Mouse (Mus musculus) right cerebral cortex, adult 18-20 months (tissue): ENCODE results near the gene Wrb.
"Not testable (repeated sequence)": the region's sequence is repeated elsewhere in the genome, so short reads cannot be mapped to it uniquely, and the experiment has no call there.

Experiments
- DNase-seq: peaks from one replicate; pipeline ENCODE4 v3.0.0; 2022; ENCODE audit warnings: mixed read lengths

Wrb gene

DNA sequence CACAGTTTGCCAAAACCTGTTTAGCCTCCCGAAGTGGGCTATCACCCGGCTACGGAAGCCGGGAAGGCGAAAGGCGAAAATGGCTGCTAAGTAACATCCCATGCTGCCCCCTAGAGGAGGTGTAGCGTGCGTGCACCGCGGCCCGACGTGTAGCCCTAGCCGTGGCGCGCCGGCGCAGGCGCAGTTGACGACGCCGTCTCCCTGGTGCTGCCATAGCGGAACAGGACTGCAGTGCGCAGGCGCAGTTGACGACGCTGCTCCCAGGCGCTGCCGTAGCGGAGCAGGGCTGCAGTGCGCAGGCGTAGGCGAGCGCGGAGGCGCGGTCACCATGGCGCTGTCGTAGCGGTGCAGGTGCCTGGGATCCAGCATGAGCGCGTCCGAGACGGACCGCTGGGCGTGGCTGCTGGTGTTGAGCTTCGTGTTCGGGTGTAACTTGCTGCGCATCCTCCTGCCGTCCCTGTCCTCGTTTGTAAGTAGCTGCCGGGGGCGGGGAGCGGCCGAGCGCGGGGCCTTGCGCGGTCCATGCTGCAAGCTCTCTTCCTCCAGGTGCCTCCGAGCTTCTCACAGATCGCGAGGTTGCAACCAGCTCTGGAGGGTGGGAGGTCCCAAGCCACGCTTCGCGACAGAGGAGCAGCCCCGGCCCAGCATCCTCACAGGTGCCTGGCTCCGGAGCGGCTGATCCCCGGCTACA lies at the start of gene Wrb:
Gene Wrb (plus strand): TSS at position 298 of the 691 bp plus-strand sequence.
- DNase-seq: peak; percentile 100

GRCm38 (mm10) chr16:96095966-96096365 lies 49.2 kb upstream of the Wrb start:
- DNase-seq: no peak

- not testable (repeated sequence) for DNase-seq
Measured at GRCm38 (mm10) chr16:96097811-96098210, 47.4 kb upstream of the Wrb start.

DNA sequence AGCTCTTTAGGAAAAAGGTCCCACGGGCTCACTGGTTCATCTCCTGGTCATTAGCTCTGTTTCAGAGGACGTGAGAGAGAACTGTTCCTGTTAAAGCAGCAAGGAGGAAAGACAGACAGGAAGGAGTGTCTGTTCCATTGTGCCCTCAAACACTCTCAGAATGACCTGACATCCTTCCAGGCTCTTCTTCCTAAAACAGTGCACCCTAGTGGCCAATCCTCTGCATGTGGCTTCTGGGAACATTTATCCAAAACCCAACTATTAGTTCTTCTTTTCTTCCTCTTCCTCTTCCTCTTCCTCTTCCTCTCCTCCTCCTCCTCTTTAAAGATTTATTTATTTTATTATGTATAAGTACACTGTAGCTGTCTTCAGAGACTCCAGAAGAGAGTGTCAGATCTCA lies 42.2 kb upstream of the Wrb start:
- no peak for DNase-seq

DNA sequence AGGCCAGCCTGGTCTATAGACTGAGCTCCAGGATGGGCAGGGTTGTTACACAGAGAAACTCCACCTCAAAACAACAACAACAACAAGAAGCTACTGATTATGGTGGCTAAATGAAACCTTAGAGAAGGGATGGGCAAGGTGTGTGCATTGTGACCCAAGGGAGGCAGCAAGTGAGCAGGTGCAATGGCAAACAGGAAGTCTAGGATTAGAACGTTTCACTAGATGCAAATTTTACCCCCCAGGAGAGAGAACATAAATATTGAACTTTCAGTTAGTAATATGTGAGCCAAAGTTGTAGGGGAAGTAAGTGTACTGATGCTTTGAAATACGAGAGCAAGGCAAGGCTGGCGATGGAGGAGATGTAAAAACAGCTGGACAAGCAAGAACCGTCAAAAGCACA lies 35.5 kb upstream of the Wrb start:
- no peak for DNase-seq

- no peak for DNase-seq
Measured at GRCm38 (mm10) chr16:96110655-96111345, 34.4 kb upstream of the Wrb start.

DNA sequence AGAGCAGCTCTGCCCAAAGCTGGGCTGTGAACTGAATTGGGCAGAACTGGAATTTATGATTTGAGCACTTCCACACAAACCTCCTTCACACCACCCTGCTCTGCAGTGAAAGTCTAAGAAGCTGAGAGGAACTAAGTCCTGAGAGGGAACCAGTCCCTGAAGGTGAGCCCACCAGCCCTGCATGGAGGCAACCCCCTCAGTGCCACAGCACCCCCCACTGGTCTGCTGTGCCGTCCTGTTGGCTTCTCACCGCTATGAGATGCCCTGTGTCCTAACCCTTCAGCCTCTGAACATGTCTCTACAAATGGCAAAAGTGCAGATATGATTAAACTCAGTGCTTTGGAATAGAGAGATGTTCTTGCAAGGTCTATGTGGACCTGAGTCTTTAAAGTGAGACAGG lies 32.4 kb upstream of the Wrb start:
- no peak for DNase-seq

- DNase-seq: no peak
Measured at GRCm38 (mm10) chr16:96114729-96115128, 30.5 kb upstream of the Wrb start.

- DNase-seq: no peak
Measured at GRCm38 (mm10) chr16:96120022-96120623, 25.1 kb upstream of the Wrb start.

DNA sequence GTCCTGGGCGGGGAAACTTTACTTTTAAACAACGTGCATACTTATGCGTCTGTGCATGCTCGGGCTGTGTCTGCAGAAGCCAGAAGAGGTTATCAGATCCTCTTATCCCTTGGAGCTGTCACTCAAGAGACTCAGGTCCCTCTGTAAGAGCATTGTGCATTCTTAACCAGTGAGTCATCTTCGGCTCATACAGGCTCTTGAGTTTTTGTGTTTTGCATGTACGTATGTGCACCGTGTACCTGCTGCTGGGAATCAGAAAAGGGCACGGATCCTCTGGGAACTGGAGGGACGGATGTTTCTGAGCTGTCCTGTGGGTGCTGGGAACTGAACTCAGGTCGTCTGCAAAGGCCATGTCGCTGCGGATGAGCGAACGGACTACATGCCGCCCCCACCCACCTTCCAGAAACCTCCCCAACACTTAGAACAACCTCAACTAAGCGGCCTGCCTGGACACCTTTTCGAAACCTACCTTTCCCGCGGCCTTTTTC lies 18.5 kb upstream of the Wrb start:
- DNase-seq: peak; percentile 15

- no peak for DNase-seq
Measured at GRCm38 (mm10) chr16:96127288-96127656, 17.9 kb upstream of the Wrb start.

- DNase-seq: peak; percentile 96
Measured at GRCm38 (mm10) chr16:96127657-96128344, 17.4 kb upstream of the Wrb start, which contains the start of gene Hmgn1. Hmgn1 (minus strand) TSS chr16:96127729.

DNA sequence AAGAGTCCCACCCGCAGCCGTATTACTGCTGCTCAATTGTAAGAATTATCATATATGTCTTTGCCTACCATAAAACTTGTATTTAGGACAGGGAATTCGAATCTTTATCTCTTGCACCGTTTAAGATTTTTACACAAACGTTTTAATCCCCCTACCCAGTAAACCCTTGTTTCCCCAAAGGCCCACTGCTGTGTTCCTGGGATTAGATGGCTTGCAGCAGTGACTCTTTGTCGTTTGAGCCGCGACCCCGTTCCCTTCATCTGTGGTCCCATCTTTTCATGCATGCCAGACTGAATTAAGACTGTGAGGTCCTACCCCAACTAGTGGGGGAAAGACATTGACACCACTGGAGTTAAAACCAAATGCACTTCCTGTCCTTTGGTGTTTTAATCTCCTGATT lies 16.7 kb upstream of the Wrb start:
- no peak for DNase-seq

DNA sequence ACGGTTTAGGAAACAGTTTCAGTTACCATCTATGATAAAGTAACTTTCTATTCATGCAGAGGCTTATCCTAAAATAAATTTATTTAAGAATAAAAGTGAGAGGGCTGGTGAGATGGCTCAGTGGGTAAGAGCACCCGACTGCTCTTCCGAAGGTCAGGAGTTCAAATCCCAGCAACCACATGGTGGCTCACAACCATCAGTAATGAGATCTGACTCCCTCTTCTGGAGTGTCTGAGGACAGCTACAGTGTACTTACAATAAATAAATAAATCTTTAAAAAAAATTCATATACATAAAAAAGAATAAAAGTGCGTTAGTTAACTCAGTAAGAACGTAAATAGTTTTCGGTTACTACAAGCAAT lies 478 bp upstream of the Wrb start:
- not testable (repeated sequence) for DNase-seq

DNA sequence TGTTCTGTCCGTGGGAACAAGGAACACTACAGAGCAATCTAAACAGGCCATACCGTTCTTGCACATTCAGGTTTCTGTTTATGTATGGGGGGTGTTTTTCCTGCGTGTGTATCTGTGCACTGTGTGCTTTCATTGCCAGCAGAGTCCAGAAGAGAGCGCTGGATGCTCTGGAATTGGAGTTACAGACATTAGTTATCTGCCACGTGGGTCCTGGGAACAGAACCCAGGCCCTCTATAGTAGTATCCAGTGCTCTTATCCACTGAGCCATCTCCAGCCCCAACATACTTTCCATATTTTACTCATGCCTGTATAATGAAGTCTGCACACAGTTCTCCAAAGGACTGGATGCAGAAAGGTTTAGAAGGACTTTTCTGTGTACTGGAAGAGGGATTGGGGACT lies 607 bp downstream of the Wrb start:
- DNase-seq: no peak

GRCm38 (mm10) chr16:96148834-96149233 lies 3.6 kb downstream of the Wrb start:
- DNase-seq: no peak

GRCm38 (mm10) chr16:96149311-96149710 lies 4.1 kb downstream of the Wrb start:
- DNase-seq: no peak

DNA sequence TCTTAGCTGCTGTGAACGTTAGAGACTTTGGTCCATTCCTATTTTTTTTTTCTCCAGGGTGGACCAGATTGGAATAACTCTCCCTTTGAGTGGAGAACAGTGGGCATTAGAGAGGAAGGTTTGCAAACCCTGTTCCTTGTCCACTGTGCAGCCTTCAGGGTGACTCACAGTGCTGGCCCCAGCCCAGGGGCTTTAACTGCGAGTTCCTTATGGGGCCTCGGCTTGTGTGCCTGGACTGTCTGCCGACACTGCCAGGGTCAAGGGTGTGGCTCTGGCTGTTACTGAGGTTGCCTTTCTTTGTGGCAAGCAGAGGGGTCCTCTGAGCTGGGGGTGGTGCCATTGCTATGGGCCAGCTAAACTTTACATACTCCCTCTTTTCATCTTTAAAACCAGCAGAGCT lies 5.8 kb downstream of the Wrb start:
- no peak for DNase-seq

DNA sequence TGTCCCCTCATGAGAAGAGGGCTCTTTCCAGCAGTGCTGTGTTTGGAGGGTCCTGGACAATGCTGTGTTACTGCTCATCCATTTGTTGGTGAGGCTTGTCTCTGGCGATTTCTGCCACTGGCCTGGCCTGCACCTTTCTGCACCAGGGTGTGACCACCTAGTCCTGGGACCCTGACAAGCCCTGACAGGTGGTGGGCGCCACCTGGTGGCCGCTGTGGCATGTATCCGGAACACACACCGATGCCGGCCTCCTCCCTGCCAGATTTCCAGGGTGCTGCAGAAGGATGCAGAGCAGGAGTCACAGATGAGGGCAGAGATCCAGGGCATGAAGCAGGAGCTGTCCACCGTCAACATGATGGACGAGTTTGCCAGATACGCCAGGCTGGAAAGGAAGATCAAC lies 6.3 kb downstream of the Wrb start:
- DNase-seq: peak; percentile 46

DNA sequence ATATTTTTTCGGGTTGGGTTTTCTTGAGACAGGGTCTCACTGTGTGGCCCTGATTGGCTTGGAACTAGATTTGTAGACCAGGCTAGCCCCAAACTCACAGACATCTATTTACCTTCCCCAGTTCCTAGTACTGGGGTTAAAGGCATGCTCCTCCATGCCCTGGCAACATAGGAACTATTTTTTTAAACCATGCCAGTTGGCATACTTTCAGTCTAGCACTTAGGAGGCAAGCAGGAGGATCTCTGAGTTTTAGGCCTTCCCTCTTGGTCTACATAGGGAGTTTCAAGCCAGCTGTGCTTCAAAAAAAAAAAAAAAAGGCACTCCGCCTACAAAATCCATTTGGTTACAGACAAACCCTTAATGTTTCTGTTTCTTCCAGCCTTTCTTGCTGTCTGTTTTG lies 9.3 kb downstream of the Wrb start:
- DNase-seq: no peak

GRCm38 (mm10) chr16:96156019-96156418 lies 10.8 kb downstream of the Wrb start:
- DNase-seq: peak; percentile 83

DNA sequence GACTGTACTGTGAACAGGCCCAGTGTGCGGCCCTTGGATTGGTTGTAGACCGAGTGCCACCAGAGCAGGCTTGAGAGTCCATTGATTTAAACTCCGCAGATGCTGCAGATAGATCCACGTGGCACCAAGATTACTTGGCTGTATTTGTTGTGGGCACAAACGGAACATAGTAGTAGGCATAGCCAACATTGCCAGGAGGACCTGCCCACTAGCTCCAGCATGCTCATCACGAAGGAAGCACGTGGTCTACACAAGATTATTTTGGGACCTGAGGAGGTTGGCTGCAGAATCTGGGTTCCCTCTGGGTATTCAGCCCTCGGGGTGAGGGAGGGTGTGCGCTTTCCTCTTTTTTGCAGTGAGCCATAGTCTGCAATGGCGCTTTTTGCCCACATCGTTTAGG lies 12.0 kb downstream of the Wrb start:
- peak; percentile 87 for DNase-seq

DNA sequence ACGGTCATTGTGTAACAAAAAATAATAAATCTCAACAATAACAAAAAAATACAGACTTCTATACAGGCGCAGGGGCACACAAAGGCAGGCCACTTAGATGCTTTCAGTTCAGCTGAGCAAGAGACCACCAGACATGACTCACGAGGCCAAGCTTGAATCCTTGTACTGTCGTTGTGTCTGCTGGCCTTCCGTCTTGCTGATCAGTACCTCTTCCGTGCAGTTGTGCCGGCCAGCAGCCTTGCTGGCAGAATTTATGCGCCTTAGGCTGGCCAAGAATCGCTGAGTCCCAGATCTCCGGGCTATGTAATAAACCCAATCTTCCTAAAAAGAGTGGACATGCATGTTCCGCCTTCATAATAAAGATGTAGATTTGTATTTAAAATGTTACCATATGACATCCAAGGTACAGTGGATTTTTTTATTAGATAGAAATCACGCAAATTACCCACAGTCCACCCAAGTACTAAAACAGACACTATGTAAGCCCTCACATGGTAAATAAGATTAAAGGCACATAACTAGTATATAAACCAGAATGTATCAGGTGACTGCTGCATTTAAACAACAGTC lies 13.4 kb downstream of the Wrb start:
- DNase-seq: no peak
